Mouse (Mus musculus) bone marrow, adult 2 months (tissue): ENCODE results near the gene Col1a2.

Source experiments
- CTCF ChIP-seq: fragments of 200-500 bp; IDR thresholded peaks from 2 replicates; pipeline ENCODE4 v1.5.1; 2011; ENCODE audit warnings: low read length, control low read depth; ENCODE audit not compliant: control insufficient read depth, insufficient read depth
- POLR2A ChIP-seq: fragments of 200-500 bp; IDR thresholded peaks from 2 replicates; pipeline ENCODE4 v1.6.1; 2011; ENCODE audit warnings: low read depth, mild to moderate bottlenecking, control low read depth, low read length, borderline replicate concordance; ENCODE audit not compliant: control insufficient read depth

DNA sequence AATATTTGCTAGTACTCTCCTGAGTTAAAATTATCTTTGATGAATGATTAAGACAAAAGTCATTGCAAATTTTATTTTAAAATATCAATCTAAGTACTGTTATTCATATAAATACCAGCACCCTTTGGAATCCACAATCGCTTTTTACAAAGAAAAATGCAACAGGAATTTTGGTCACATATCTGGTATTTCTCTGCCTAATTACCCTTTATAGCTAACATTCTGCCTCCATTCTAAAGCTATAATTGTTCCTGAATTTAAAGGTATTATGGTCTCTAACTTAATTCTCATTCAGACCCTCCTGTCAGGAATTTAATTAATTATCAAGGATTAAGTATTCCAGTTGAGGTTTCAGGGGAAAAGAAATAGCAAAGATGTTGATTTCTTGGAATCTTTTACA is 28.3 kb downstream of the Col1a2 start:
- TF ChIP-seq CTCF, result no peak
- no peak for TF ChIP-seq POLR2A
